Mouse (Mus musculus) left cerebral cortex, adult 2 months (tissue): ENCODE data around the gene Arpc5l. TPM values are rescaled to one million over a fixed set of nuclear protein-coding genes. Genes with fewer than 3 reads are reported as not detected.

ENCODE experiments used
- DNase-seq, 2 experiments: peaks; one replicate each; pipeline ENCODE4 v3.0.0; 2021 to 2022; ENCODE audit warnings: low spot score in 2 of 2, mixed read lengths in 1 of 2; ENCODE audit errors: extremely low spot score in 1 of 2
- H3K27ac ChIP-seq: fragments of 200-600 bp; 2 replicates; pipeline ENCODE4 v1.8.1; 2022
- H3K4me3 ChIP-seq: fragments of 200-600 bp; 2 replicates; pipeline ENCODE4 v1.8.1; 2022
- CTCF ChIP-seq: fragments of 200-600 bp; IDR thresholded peaks from 2 replicates; pipeline ENCODE4 v1.8.1; 2022; ENCODE audit warnings: antibody characterized with exemption, mild to moderate bottlenecking, moderate library complexity
- intact Hi-C: fragments of 180-260 bp; cut with DNase I; formaldehyde crosslinking; loops from one replicate; pipeline ENCODE4 v1.15.1; 2025
- total RNA-seq, 2 experiments: library from RNA; stranded (reverse); gene quantifications; 2 replicates each; pipeline ENCODE4 v1.2.3; 2021

Gene Arpc5l
- total RNA-seq, 2 experiments from 2014 or later, result 106 to 108 TPM

DNA sequence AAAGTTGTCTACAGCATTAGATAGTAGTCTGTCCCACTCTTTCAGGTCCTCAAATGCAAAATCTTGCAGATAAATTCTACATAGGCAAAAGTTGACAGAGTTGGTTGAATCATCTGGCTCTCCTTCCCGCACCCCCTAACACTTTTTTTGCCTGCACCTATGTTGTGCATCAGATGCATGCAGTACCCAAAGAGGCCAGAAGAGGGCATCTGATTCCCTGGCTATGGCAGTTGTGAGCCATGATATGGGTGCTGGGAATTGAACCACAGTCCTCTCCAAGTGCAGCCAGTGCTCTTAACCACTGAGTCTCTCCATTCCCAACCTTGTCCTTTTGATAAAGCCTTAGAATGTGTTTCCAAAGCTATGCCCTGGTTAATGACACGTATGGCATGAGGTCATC is 21.7 kb upstream of the Arpc5l start:
- Histone ChIP-seq H3K27ac (no peak overlapping the region), H3K4me3 (no peak overlapping the region)
- DNase-seq, result no peak
- intact Hi-C loops, result no loop called here
- peak; percentile 39 for TF ChIP-seq CTCF

DNA sequence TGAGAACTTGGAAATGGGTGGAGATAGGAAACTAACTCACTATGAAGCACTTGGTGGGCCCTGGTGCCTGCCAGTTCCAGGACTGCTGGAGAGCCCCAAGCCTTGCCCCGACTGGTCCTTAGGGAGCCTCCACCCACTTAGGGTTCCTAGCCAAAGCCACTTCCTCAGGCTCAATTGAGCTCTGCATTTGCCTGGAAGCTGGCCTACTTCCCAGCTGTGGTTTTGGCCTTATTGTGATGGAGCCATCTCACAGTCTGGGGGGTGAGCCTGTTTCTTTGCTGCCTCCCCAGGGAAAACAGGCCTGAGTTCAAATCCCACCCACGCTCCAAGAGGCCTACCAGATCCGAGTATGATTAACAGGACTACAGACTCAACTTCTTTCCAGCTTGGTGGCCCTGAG is 18.6 kb upstream of the Arpc5l start:
- H3K27ac ChIP-seq, result no peak overlapping the region
- no peak for TF ChIP-seq CTCF

DNA sequence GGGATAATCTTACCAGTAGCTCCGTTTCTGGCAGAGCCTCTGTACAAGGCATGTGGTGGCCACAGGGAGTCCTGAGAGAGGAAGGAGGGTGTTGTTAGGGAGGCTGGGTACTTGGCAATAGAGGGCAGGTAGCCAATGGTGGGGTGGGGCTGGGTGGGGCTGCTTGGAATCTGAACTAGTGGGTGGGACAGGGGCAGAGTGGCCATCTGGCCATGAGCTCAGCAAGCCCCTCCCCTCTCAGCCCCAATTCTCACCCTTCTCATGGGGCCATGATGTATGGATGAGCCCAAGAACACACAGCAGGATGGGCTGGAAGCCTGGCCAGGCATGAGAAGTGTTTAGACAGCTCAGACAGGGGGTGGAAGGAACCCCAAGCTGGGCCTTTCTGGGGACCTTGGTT is 17.8 kb upstream of the Arpc5l start:
- no peak for DNase-seq
- no peak for TF ChIP-seq CTCF
- intact Hi-C loops, result no loop called here

More for the DNA sequence above, 18.6 kb upstream of the Arpc5l start:
- intact Hi-C loops, result no loop called here
- DNase-seq, result no peak
- H3K4me3 ChIP-seq, result no peak overlapping the region

DNA sequence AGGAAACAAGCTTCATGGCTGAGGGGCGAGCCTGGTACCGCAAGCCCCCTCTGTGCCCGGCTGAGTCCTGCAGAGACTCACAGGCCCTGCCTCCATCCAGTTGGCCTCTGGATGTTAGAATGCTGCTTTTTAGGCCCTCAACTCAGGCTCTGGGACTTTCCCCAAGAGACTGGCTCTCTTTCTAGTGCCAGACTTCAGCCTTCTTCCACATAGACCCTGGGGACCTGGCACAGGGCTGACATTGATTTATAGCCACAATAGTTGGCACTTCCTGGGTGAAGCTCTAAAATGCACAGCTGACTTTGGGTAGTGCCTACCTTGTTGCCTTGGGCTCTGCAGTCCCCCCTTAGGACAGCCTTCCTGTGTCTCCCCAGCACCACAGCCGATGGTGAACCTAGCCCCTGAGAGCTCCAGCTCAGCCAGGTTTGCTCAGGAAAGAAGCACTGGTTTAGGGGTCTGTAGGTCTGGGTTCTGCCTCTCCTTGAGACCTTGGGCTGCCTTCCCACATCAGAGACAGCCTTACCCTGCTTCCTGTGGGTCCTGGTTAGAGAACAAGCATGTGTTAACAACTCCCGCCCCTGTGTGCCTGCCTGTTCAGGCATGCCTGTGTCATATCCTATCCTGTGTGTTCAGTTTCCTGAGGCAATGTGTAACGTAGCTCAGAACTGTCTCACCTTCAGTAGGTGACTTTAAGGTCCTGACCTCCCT is 17.2 kb upstream of the Arpc5l start:
- no peak for DNase-seq
- Histone ChIP-seq H3K4me3 (no peak overlapping the region), H3K27ac (no peak overlapping the region)
- TF ChIP-seq CTCF, result no peak
- intact Hi-C loops, result no loop called here

More for the DNA sequence above, 17.8 kb upstream of the Arpc5l start:
- no peak overlapping the region for H3K4me3 ChIP-seq
- H3K27ac ChIP-seq, result no peak overlapping the region

DNA sequence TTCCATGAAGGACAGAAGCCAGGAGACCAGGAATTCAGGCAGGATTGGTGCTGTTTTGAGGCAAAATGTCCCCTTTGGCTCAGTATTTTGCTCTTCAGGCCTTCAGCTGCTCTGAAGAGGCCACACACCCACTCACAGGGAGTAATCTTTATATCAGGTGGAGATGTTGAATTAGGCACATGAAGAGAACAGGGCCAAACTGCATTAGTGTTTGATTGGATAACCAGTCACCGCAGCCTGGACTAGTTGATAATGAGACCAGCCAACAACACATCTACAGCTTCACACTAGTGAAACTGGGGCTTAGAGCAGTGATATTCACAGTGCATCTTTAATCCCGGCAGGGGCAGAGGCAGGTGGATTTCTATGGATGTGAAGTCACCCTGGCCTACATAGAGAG is 16.2 kb upstream of the Arpc5l start:
- intact Hi-C loops, result no loop called here
- no peak for DNase-seq
- Histone ChIP-seq H3K4me3 (no peak overlapping the region), H3K27ac (no peak overlapping the region)
- TF ChIP-seq CTCF, result no peak

DNA sequence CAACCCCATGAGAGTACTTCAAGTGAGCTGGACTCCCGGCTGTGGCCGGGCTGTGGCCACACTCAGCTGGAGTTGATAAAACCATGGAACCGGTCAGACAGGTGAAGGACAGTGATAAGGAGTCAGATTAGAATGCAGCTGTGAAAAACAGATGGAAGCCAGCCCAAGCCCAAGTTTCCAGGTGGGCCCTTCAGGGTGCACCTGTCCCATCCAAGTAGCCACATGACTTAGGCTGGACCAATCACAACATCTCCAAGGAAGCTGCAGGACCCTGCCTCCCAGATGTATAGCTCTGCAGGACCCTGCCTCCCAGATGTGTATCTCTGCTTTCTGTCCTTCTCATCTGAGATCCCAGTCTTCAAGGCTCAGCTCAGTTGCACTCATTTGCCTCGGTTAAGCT is 13.1 kb upstream of the Arpc5l start:
- intact Hi-C loops, result no loop called here
- DNase-seq, result no peak
- no peak for TF ChIP-seq CTCF
- Histone ChIP-seq H3K4me3 (no peak overlapping the region), H3K27ac (no peak overlapping the region)

DNA sequence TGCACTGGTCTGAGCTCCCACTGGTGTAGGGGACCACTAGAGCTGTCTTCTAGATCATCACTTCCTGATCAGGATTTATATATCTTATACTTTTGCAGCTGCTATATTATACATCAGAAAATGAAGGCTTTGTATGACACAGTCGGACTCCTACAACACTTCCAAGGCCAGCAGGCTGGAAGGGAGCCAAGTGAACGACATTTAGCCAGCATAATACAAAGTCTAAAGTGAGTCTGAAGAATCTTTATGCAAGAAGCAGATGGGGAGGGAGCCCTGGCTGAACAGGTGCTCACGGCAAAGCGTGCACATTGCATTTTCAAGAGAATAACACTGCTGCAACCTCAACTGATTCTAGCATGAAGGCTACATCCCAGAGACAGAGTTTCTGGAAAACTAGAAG is 12.7 kb upstream of the Arpc5l start:
- no peak overlapping the region for H3K27ac ChIP-seq
- intact Hi-C loops, result no loop called here
- no peak overlapping the region for H3K4me3 ChIP-seq
- no peak for DNase-seq
- TF ChIP-seq CTCF, result no peak

DNA sequence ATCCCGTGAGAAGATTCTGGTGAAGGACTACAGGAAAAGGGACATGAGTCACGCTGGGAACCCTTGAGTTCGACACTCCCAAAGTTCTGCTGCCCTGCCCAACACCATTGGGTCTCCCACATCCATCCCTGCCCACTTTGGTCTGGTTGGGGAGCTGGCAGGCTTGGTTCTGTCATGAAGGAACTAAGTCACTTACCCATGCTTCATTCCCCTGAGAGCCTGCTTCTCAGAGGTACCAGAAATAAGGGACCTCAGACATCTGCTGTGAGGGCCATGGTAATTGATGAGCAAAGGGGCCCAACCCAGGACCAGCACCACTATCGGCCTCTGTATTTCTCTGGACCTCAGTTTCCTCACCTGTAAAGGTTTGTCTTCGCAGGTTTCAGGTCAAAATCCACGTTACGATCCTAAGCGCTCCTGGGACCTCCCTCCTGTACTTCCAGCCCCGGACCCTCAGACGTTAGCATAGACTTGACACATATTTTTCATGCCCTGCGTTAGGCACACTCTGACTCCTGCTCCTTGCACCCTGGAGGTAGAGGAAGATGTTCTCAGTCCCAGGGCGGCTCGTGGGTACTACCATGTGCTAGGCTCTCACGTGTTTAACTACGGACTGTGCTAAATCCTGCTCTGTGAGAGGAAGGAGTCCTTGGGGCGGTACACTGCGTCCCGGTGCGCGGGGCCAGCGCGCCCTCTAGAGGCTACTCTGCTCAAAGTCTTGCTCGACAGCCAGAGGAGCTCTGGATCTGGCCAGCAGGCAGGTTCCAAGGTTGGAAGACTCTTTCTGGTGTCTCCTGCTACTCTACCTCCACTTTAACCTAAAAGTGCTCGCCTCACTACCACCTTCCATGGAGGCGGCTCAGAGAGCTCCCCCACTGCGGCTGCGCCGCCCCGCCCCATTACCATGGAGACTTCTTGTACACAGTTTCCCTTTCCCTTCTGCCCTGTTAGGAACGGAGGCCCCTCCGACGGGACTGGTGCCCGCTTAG is 7.5 kb upstream of the Arpc5l start, which contains the start of gene Wdr38:
TSS of gene Wdr38 (plus strand) at position 91 of the 989 bp plus-strand sequence.
- peak within 1 kb of the TSS; percentile 45; the same call in 1 of the 2 replicates for H3K27ac ChIP-seq
- peak within 1 kb of the TSS; percentile 44 for H3K4me3 ChIP-seq
- intact Hi-C loops, result loop anchor here (1.0 to 2.0 kb wide), 2 partner anchors 70 to 201 kb away; partner anchors contain the start of gene Nr6a1
- no peak; the same call in none of the 2 replicates for TF ChIP-seq CTCF
- DNase-seq, result peak; percentile 87 to 91

DNA sequence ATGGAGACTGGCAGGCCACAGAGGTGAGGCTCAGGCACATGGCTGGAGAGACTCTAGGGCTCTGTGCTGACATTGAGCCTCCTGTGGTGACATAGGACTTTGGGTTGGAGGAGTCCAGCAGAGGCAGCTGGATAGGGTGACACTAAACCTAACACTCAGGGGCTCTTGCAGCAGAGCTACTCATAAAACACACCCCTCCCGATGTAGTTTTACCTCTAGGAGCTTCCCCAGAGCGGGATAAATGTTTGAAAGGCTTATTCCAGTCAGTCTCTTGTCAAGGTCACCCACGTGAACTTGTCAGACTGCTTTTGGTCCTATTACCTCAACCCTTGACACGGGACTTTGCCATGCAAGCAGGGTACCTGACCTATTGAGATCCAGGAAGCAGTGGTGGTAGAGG is 5.8 kb upstream of the Arpc5l start:
- no peak for DNase-seq
- intact Hi-C loops, result no loop called here
- no peak for TF ChIP-seq CTCF

DNA sequence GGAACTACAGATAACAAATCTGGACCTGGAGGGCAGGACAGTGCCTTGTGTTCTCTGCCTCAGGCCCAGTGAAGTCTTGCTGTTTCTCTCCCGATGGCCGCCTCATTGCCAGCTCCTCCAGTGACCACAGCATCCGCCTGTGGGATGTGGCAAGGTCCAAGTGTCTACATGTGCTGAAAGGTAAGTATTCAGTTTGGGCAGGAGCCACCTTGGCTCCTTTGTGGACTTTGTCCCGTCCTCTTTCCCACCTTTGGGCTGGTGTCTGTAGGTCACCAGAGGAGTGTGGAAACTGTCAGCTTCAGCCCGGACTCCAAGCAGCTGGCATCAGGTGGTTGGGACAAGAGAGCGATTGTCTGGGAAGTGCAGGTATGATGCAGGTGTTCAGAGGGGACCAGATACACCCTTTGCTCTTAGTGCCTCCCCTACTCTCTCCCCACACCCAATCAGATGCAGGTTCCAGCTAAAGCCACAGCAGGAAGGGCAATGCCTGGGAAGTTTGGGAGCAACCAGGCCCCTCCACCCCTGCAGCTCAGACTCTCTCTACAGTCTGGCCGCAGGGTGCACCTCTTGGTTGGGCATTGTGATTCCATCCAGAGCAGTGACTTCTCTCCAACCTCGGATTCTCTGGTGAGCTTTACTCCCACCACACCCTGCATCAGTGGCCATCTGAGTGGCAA is 5.1 kb upstream of the Arpc5l start:
- no peak overlapping the region for H3K27ac ChIP-seq
- TF ChIP-seq CTCF, result no peak
- DNase-seq, result no peak
- H3K4me3 ChIP-seq, result no peak overlapping the region
- intact Hi-C loops, result no loop called here

More for the DNA sequence above, 5.8 kb upstream of the Arpc5l start:
- no peak overlapping the region for H3K4me3 ChIP-seq
- no peak overlapping the region for H3K27ac ChIP-seq

DNA sequence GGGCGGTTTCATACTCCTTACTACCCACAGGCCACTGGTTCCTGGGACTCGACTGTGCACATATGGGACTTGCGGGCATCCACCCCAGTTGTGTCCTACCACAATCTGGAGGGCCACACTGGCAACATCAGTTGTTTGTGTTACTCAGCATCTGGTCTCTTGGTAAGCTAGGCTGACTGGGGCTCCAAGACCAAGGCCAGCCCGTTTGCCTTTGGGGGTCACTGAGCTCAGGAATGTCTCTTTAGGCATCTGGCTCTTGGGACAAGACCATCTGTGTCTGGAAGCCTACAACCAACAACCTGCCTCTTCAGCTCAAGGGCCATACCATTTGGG is 4.6 kb upstream of the Arpc5l start:
- no peak for TF ChIP-seq CTCF
- Histone ChIP-seq H3K27ac (no peak overlapping the region), H3K4me3 (no peak overlapping the region)
- intact Hi-C loops, result no loop called here
- DNase-seq, result no peak

DNA sequence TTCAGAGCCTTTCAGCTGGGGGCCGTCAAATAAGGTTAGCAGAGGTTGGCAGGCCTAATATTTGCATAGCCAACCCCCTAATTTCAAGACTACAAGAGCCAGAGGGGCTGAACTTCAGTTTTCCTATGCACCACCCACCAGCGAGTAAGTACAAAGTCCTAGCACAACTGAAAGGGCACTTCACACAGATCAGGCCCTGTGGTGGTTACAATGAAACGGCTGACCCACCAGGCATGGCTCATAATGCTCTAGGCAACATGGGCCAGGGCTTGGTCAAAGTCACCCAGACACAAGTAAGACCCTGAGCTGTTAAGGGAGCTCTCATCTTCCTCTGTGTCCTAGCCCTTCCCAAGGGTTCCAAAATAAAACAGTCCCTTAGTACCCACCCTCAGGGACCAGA is 3.3 kb upstream of the Arpc5l start:
- Histone ChIP-seq H3K4me3 (no peak overlapping the region), H3K27ac (no peak overlapping the region)
- DNase-seq, result no peak
- intact Hi-C loops, result no loop called here
- no peak for TF ChIP-seq CTCF
